Mouse (Mus musculus) testis, adult 2 months (tissue): ENCODE data around the gene Renbp. TPM values are rescaled to one million over a fixed set of nuclear protein-coding genes. Genes with fewer than 3 reads are reported as not detected.

Experiments used
- H3K27ac ChIP-seq: fragments of 200-500 bp; 2 replicates; pipeline ENCODE4 v1.5.1; 2012; ENCODE audit warnings: low read depth, low read length; ENCODE audit not compliant: control insufficient read depth, insufficient read depth
- H3K27me3 ChIP-seq: fragments of 200-500 bp; 2 replicates; pipeline ENCODE4 v1.6.1; 2012; ENCODE audit warnings: mild to moderate bottlenecking, low read length, moderate library complexity; ENCODE audit not compliant: control insufficient read depth, insufficient read depth
- H3K36me3 ChIP-seq: fragments of 200-500 bp; 2 replicates; pipeline ENCODE4 v1.6.1; 2012; ENCODE audit warnings: mild to moderate bottlenecking, low read length; ENCODE audit not compliant: control insufficient read depth, insufficient read depth
- H3K4me1 ChIP-seq: fragments of 200-500 bp; 2 replicates; pipeline ENCODE4 v1.6.1; 2012; ENCODE audit warnings: low read length; ENCODE audit not compliant: control insufficient read depth, insufficient read depth
- H3K4me3 ChIP-seq: fragments of 200-500 bp; 2 replicates; pipeline ENCODE4 v1.5.1; 2012; ENCODE audit warnings: low read depth, mild to moderate bottlenecking, low read length, moderate library complexity, mixed read lengths; ENCODE audit not compliant: control insufficient read depth
- CTCF ChIP-seq: fragments of 200-500 bp; IDR thresholded peaks from 2 replicates; pipeline ENCODE4 v1.5.1; 2012; ENCODE audit warnings: low read depth, mild to moderate bottlenecking, inconsistent platforms, low read length, moderate library complexity; ENCODE audit not compliant: control insufficient read depth, insufficient read depth, insufficient replicate concordance
- POLR2A ChIP-seq: fragments of 200-500 bp; IDR thresholded peaks from 2 replicates; pipeline ENCODE4 v1.6.1; 2012; ENCODE audit warnings: low read depth, mild to moderate bottlenecking, inconsistent platforms, low read length, moderate library complexity; ENCODE audit not compliant: control insufficient read depth
- polyA plus RNA-seq: library from polyadenylated mRNA; depleted of rRNA; stranded (reverse); fragments of >200 nt; gene quantifications from 2 replicates; pipeline ENCODE4 v1.2.3, GENCODE M21; 2012; rRNA removed

Gene Renbp
- 2.1 and 3.1 TPM in 2 replicates for polyA plus RNA-seq

DNA sequence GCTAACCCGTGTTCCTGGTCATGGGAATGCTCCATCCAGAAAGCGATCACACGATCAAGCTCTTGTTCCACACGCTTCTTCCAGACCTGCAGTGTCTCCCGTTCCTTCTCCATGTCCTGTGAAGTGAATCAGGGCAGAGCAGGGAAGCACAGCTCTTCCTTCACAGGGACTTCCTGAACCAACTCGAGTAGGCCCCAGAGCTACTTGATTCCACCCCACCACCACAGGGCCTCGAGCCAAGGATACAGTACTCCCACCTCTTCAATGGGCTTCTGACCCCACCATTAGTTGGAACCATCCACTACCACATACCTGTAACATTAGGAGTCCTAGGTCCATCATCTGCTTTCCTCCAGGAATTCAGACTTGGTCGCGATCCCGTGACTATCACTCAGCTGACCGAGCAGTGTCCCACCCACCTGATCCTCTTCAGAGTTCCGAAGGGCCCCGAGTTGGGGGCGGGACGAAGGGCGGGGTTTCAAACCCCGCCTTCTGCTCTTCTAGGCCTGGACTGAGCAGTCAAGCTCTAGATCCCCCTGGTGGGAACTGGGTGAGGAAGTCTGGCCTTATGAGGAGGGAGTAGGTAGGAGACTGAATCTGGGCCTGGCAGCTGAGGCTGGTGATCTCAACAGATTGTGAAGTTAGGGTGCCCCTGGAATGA is at the start of gene Renbp:
Gene Renbp, minus strand, starts transcription at position 449 of the 661 bp plus-strand sequence.
- Histone ChIP-seq H3K4me3 (peak within 1 kb of the TSS; percentile 57), H3K36me3 (no peaks in the 10 kb centered on the region), H3K4me1 (peaks cover 2% of the 10 kb centered on the region; the same call in 1 of the 2 replicates), H3K27ac (no peak within 1 kb of the TSS), H3K27me3 (no peaks in the 10 kb centered on the region)
- no peak for TF ChIP-seq POLR2A
- TF ChIP-seq CTCF: no peak

DNA sequence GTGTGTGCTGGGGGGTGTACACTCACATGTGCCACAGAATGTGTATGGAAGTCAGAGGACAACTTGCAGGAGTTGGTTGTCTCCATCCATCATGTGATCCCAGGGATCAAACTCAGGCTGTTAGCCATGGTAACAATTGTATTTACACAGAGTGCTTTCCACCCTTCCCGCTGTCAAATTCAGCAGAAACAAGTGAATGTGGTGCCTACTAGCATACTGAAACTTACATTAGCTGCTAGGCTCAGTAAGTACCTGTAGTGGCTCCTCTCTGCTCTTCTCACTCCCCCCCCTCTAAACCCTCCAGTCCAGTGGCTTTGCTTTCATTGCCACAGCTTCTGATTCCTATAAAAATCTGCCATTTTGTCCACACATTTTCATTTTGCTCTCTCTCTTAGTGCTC is 47.1 kb upstream of the Renbp start:
- Histone ChIP-seq H3K36me3 (no peaks in the 10 kb centered on the region), H3K27me3 (no peaks in the 10 kb centered on the region), H3K4me3 (no peak overlapping the region), H3K27ac (no peak overlapping the region), H3K4me1 (no peaks in the 10 kb centered on the region)
- no peak for TF ChIP-seq POLR2A
- no peak for TF ChIP-seq CTCF

DNA sequence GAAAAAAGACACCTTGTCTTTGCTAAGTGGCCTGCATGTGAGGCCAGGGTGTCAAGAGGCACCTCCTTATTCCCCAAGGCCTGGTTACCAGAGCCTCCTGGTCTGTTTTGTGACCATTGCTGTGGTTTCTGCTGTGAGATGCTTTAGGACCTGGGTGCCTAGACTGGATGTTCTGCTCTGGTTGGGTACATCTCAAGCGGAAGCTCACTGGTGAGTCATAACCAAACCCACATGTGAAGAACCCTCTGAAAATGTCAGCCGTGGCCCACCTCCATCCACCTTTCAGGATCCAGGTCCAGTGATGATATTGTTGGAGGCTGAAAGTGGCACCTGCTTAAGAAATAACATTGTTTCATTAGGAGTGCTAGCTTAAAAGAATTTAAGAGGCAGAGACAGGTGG is 45.6 kb upstream of the Renbp start:
- Histone ChIP-seq H3K27me3 (no peaks in the 10 kb centered on the region), H3K36me3 (no peaks in the 10 kb centered on the region), H3K27ac (no peak overlapping the region), H3K4me1 (no peaks in the 10 kb centered on the region), H3K4me3 (no peak overlapping the region)
- TF ChIP-seq CTCF (no peak), POLR2A (no peak)

DNA sequence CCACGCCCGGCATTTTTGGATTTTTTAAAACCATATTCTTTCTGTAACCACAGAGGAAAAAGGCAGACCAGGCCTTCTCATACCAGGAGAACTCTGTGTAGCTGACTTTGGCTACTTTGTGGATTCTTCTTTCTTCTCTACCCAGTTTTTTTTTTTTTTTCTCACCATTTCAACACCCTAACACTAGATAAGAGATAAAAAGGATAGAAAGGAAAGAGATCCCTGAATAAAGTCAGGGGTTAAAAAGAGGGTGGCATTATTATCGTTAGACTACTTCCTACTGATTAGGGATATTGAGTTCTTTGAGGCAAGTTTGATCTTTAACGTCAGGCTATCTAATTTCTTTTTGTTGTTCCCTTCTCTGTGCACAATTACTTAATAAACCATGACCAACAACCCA is 42.1 kb upstream of the Renbp start:
- Histone ChIP-seq H3K4me3 (no peak overlapping the region), H3K27ac (no peak overlapping the region), H3K27me3 (no peaks in the 10 kb centered on the region), H3K36me3 (no peaks in the 10 kb centered on the region), H3K4me1 (no peaks in the 10 kb centered on the region)
- TF ChIP-seq CTCF (no peak), POLR2A (no peak)

DNA sequence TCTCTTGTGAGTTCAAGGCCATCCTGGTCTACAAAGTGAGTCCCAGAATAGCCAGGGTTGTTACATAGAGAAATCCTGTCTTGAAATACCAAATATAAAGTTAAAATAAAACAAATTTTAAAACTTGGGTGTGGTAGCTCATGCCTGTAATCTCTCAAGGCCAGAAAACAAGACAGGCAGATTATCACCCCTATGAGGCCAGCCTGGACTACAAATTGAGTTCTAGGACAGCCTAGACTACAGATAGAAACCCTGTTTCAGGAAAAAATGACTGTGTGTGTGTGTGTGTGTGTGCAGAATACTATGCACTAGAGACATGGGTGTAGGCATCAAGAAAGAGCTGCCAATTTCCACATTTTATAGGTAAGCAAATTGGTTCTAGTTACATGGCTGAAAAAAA is 40.1 kb upstream of the Renbp start:
- Histone ChIP-seq H3K4me3 (no peak overlapping the region), H3K27ac (no peak overlapping the region), H3K4me1 (no peaks in the 10 kb centered on the region), H3K27me3 (no peaks in the 10 kb centered on the region), H3K36me3 (no peaks in the 10 kb centered on the region)
- TF ChIP-seq CTCF (no peak), POLR2A (no peak)

DNA sequence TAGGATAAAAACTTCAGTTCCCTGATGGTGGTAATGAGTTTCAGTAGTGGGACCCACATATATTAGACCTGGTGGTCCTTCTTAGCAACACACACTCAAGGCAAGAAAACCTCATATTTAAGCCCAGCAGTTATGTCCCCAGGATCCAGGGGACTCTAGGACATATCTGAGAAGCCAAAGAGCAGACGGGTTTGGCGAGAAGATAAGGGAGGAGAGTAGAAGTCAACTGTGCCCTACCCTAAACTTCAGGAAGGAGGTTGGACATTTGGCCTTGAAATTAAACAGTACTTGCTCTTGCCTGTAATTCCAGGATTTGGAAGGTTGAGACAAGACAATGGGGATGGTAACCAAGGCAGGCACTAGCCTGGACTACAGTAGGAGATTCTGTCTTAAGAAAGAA is 39.1 kb upstream of the Renbp start:
- no peak for TF ChIP-seq POLR2A
- TF ChIP-seq CTCF: no peak
- Histone ChIP-seq H3K27ac (no peak overlapping the region), H3K4me3 (no peak overlapping the region), H3K27me3 (no peaks in the 10 kb centered on the region), H3K4me1 (peaks cover 2% of the 10 kb centered on the region; the same call in 1 of the 2 replicates), H3K36me3 (no peaks in the 10 kb centered on the region)

DNA sequence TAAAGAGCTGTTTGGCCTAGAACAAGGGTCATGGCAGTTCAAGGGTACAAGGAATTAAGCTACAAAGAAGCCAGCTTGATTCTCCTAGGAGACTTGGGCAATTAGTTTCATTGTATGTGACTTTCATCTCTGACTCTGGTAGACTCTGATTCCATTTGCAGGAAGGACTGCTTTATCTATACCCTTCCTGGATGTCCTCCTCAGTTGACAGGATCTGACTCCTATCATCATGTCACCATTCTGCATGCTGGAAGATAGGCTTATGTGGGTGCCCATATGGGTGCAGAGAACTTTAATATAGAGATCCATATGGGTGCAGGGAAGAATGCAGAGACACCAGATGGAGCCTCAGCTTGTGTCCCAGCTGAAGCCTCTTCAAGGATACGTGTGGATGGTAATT is 38.5 kb upstream of the Renbp start:
- no peaks in the 10 kb centered on the region for H3K36me3 ChIP-seq
- no peak overlapping the region for H3K4me3 ChIP-seq
- H3K27ac ChIP-seq: no peak overlapping the region
- TF ChIP-seq CTCF: no peak
- no peak for TF ChIP-seq POLR2A
- H3K27me3 ChIP-seq: no peaks in the 10 kb centered on the region
- peaks cover 8% of the 10 kb centered on the region for H3K4me1 ChIP-seq
